Mouse (Mus musculus) midbrain, postnatal 0 days (tissue): ENCODE data around the gene Car7. TPM values are rescaled to one million over a fixed set of nuclear protein-coding genes. Genes with fewer than 3 reads are reported as not detected.

Experiments used
- ATAC-seq: fragments of 200-750 bp; cut with Nextera tagmentation; 2 replicates; pipeline ENCODE4 v1.8.0; 2017; ENCODE audit warnings: moderate number of reproducible peaks, mild to moderate bottlenecking, moderate TSS enrichment, moderate library complexity; ENCODE audit not compliant: low FRiP score
- DNase-seq: peaks from one replicate; pipeline ENCODE4 v3.0.0-alpha.2; 2015; ENCODE audit warnings: low spot score
- H3K27ac ChIP-seq: fragments of 300-500 bp; sonication (generic); 2 replicates; pipeline ENCODE4 v1.5.1; 2014; ENCODE audit warnings: low read depth, mild to moderate bottlenecking, low read length, mixed read lengths
- H3K27me3 ChIP-seq: fragments of 300-500 bp; sonication (generic); 2 replicates; pipeline ENCODE4 v1.6.1; 2014; ENCODE audit warnings: low read length, control low read depth, mixed read lengths; ENCODE audit not compliant: insufficient read depth
- H3K36me3 ChIP-seq: fragments of 300-500 bp; sonication (generic); 2 replicates; pipeline ENCODE4 v1.6.1; 2014; ENCODE audit warnings: low read length, control low read depth, mixed read lengths; ENCODE audit not compliant: insufficient read depth
- H3K4me1 ChIP-seq: fragments of 300-500 bp; sonication (generic); 2 replicates; pipeline ENCODE4 v1.6.1; 2014; ENCODE audit warnings: mild to moderate bottlenecking, control low read depth, antibody characterized with exemption, low read length, mixed read lengths; ENCODE audit not compliant: insufficient read depth
- H3K4me2 ChIP-seq: fragments of 300-500 bp; sonication (generic); 2 replicates; pipeline ENCODE4 v1.6.1; 2014; ENCODE audit warnings: low read depth, mild to moderate bottlenecking, low read length, mixed read lengths; ENCODE audit not compliant: poor library complexity, severe bottlenecking
- H3K4me3 ChIP-seq: fragments of 300-500 bp; sonication (generic); 2 replicates; pipeline ENCODE4 v1.5.1; 2014; ENCODE audit warnings: low read depth, mild to moderate bottlenecking, low read length, moderate library complexity
- H3K9ac ChIP-seq: fragments of 300-500 bp; sonication (generic); replicated peaks from 2 replicates; pipeline ENCODE4 v1.6.1; 2014; ENCODE audit warnings: mild to moderate bottlenecking, low read length, moderate library complexity, mixed read lengths; ENCODE audit not compliant: poor library complexity, severe bottlenecking
- H3K9me3 ChIP-seq: fragments of 300-500 bp; sonication (generic); 2 replicates; pipeline ENCODE4 v1.6.1; 2016; ENCODE audit warnings: low read length, control low read depth
- CTCF ChIP-seq: IDR thresholded peaks from 2 replicates; pipeline ENCODE4 v1.5.1; 2016; ENCODE audit warnings: antibody characterized with exemption, mild to moderate bottlenecking
- WGBS: fragments of 180-500 bp; shearing (Covaris S2); extraction: QIAGEN DNeasy Blood & Tissue Kit; methylation state at CpG from one replicate; pipeline ENCODE4 v1.1.7; 2014; 5-methylcytosine and 5-hydroxymethylcytosine counted together
- polyA plus RNA-seq: library from polyadenylated mRNA; unstranded; fragments of >200 nt; fragmentation: Nextera tagmentation; extraction: Ambion mirVana; gene quantifications from 2 replicates; pipeline ENCODE4 v1.2.1, GENCODE M21; 2015
- total RNA-seq: library from RNA; depleted of rRNA; stranded (reverse); fragments of >200 nt; gene quantifications from 2 replicates; pipeline ENCODE4 v1.2.3, GENCODE M21; 2014

Gene Car7
- total and polyA plus RNA-seq, 2 experiments from 2014 or later = 1.6 to 2.3 TPM

- Histone ChIP-seq H3K9me3 (no peaks in the 10 kb centered on the region), H3K4me2 (no peak overlapping the region), H3K27me3 (no peaks in the 10 kb centered on the region), H3K4me3 (no peak overlapping the region), H3K4me1 (no peaks in the 10 kb centered on the region), H3K36me3 (no peaks in the 10 kb centered on the region), H3K9ac (no peak overlapping the region), H3K27ac (no peak overlapping the region)
- no peak for ATAC-seq
- TF ChIP-seq CTCF = no peak
- DNase-seq = no peak
- WGBS = 89% methylated on average over 7 of the region's 7 CpGs
Observed at GRCm38 (mm10) chr8:104557226-104557625, 22.7 kb downstream of the Car7 start.

- H3K27ac ChIP-seq = no peak overlapping the region
- ATAC-seq = no peak
- no peak for TF ChIP-seq CTCF
- H3K36me3 ChIP-seq = no peaks in the 10 kb centered on the region
- no peaks in the 10 kb centered on the region for H3K4me1 ChIP-seq
- H3K4me2 ChIP-seq = no peak overlapping the region
- H3K27me3 ChIP-seq = no peaks in the 10 kb centered on the region
- H3K9me3 ChIP-seq = no peaks in the 10 kb centered on the region
- no peak overlapping the region for H3K9ac ChIP-seq
- no peak overlapping the region for H3K4me3 ChIP-seq
- DNase-seq = no peak
Observed at GRCm38 (mm10) chr8:104560731-104561130, 26.2 kb downstream of the Car7 start.

DNA sequence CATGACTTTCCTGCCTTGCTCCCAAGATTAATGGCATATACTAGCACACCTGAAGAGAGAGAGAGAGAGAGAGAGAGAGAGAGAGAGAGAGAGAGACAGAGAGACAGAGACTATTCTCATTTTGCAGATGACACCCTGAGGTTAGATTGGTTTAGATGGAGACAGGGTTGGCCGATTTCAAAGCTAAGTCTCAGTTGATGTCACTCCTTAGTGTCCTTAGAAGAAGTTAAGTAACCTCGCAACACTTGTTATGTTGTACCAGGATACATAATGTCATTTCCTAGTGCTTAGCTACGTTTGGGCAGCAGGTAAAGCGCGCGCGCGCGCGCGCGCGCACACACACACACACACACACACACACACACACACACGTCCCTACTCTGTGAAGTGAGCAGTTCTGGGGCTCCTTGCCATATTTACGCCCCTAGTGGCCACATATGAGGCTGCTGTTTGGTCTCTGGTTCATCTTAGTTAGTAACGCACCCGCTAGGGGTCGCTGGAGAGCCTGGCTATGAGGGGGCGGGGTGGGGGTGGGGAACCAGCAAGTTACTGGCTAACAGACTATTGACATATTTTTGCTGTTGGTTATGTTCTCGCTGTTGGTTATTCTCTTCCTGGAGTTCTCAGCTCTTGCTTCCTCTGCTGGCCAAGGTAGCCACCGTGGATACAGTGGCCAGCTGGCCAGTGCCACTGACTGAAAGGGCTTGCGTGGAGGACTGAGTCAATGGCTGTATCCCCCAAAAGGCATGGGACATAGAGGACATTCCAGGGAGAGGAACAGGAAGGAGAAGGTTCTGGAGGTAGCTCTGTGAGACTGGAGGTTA lies 30.4 kb downstream of the Car7 start:
- Histone ChIP-seq H3K4me3 (no peak overlapping the region), H3K27ac (no peak overlapping the region), H3K9ac (no peak overlapping the region), H3K36me3 (no peaks in the 10 kb centered on the region), H3K27me3 (no peaks in the 10 kb centered on the region), H3K4me2 (peak overlapping the region; percentile 22), H3K9me3 (no peaks in the 10 kb centered on the region), H3K4me1 (no peaks in the 10 kb centered on the region)
- DNase-seq = peak; percentile 96
- WGBS = 15% methylated on average over 22 of the region's 22 CpGs
- TF ChIP-seq CTCF = peak; percentile 87
- peak; percentile 86 for ATAC-seq

- 94% methylated on average over 5 of the region's 5 CpGs for WGBS
Observed at GRCm38 (mm10) chr8:104565457-104565798, 30.9 kb downstream of the Car7 start.

GRCm38 (mm10) chr8:104569559-104569958 lies 35.1 kb downstream of the Car7 start:
- Histone ChIP-seq H3K9ac (no peak overlapping the region), H3K27me3 (no peaks in the 10 kb centered on the region), H3K36me3 (no peaks in the 10 kb centered on the region), H3K9me3 (no peaks in the 10 kb centered on the region), H3K4me1 (no peaks in the 10 kb centered on the region), H3K27ac (no peak overlapping the region), H3K4me2 (no peak overlapping the region), H3K4me3 (no peak overlapping the region)
- ATAC-seq (no peak), DNase-seq (peak; percentile 18)
- peak; percentile 65 for TF ChIP-seq CTCF
- WGBS = 76% methylated on average over 1 of the region's 1 CpGs

More at GRCm38 (mm10) chr8:104565457-104565798, 30.9 kb downstream of the Car7 start:
- Histone ChIP-seq H3K4me3 (no peak overlapping the region), H3K4me2 (no peak overlapping the region), H3K27ac (no peak overlapping the region), H3K36me3 (no peaks in the 10 kb centered on the region), H3K9ac (no peak overlapping the region), H3K4me1 (no peaks in the 10 kb centered on the region), H3K27me3 (no peaks in the 10 kb centered on the region), H3K9me3 (no peaks in the 10 kb centered on the region)
- 0 out of 2 replicates have a peak, but pooled peaks have one; percentile 6 for ATAC-seq
- no peak for DNase-seq
- TF ChIP-seq CTCF = no peak
